Mouse (Mus musculus) inflammation-experienced regulatory T-cells, adult 6 months (primary cell): ENCODE results near the gene Krt87. TPM values are rescaled to one million over a fixed set of nuclear protein-coding genes. Genes with fewer than 3 reads are reported as not detected.

Experiments used
- ATAC-seq: one replicate; pipeline ENCODE4 v1.8.0; 2017
- polyA plus RNA-seq, 3 experiments: library from polyadenylated mRNA; unstranded; fragments of 100-300 nt; shearing (Covaris generic); gene quantifications; one replicate each; pipeline ENCODE4 v1.2.1; 2017

Gene Krt87
- polyA plus RNA-seq: 1 to 10 TPM in 1 of 3 experiments, under 1 TPM in 2; 0.36 to 1.6 (median 0.87) TPM

GRCm38 (mm10) chr15:101438555-101438954 is at the start of gene Krt87:
Gene Krt87, minus strand, starts transcription at chr15:101438804.
- ATAC-seq: no peak

GRCm38 (mm10) chr15:101485911-101486635 is 47.5 kb upstream of the Krt87 start:
- peak; percentile 64 for ATAC-seq

GRCm38 (mm10) chr15:101484939-101485338 is 46.3 kb upstream of the Krt87 start:
- no peak for ATAC-seq

GRCm38 (mm10) chr15:101483646-101484045 is 45.0 kb upstream of the Krt87 start:
- ATAC-seq: no peak

GRCm38 (mm10) chr15:101482056-101482455 is 43.5 kb upstream of the Krt87 start:
- ATAC-seq: no peak

- no peak for ATAC-seq
Measured at GRCm38 (mm10) chr15:101479666-101480060, 41.1 kb upstream of the Krt87 start.

- ATAC-seq: peak; percentile 48
Measured at GRCm38 (mm10) chr15:101479007-101479665, 40.5 kb upstream of the Krt87 start.

- ATAC-seq: no peak
Measured at GRCm38 (mm10) chr15:101472952-101473528, 34.4 kb upstream of the Krt87 start, which contains the start of gene Krt86. Gene Krt86, plus strand, starts transcription at chr15:101473478.

- ATAC-seq: no peak
Measured at GRCm38 (mm10) chr15:101469093-101469492, 30.5 kb upstream of the Krt87 start.

- no peak for ATAC-seq
Measured at GRCm38 (mm10) chr15:101463651-101464050, 25.0 kb upstream of the Krt87 start, which contains the start of gene Krt81. Gene Krt81, minus strand, starts transcription at chr15:101463751.

GRCm38 (mm10) chr15:101459283-101459682 is 20.7 kb upstream of the Krt87 start:
- ATAC-seq: no peak

GRCm38 (mm10) chr15:101458361-101458930 is 19.8 kb upstream of the Krt87 start:
- no peak for ATAC-seq

GRCm38 (mm10) chr15:101455891-101456290 is 17.3 kb upstream of the Krt87 start:
- ATAC-seq: no peak

- no peak for ATAC-seq
Measured at GRCm38 (mm10) chr15:101455292-101455691, 16.7 kb upstream of the Krt87 start.

- ATAC-seq: no peak
Measured at GRCm38 (mm10) chr15:101454774-101455173, 16.2 kb upstream of the Krt87 start.

GRCm38 (mm10) chr15:101453093-101453736 is 14.6 kb upstream of the Krt87 start:
- peak; percentile 38 for ATAC-seq

GRCm38 (mm10) chr15:101447444-101447843 is 8.8 kb upstream of the Krt87 start, which contains the start of gene Krt88:
Gene Krt88, plus strand, starts transcription at chr15:101447744.
- no peak for ATAC-seq

- no peak for ATAC-seq
Measured at GRCm38 (mm10) chr15:101446572-101446971, 8.0 kb upstream of the Krt87 start.

- no peak for ATAC-seq
Measured at GRCm38 (mm10) chr15:101440837-101441236, 2.2 kb upstream of the Krt87 start.

- ATAC-seq: no peak
Measured at GRCm38 (mm10) chr15:101436611-101437010, 2.0 kb downstream of the Krt87 start.

- ATAC-seq: no peak
Measured at GRCm38 (mm10) chr15:101424914-101425313, 13.7 kb downstream of the Krt87 start.

- ATAC-seq: no peak
Measured at GRCm38 (mm10) chr15:101420903-101421302, 17.7 kb downstream of the Krt87 start.

- ATAC-seq: no peak
Measured at GRCm38 (mm10) chr15:101418950-101419349, 19.7 kb downstream of the Krt87 start.
